Mouse (Mus musculus): ENCODE measurements at regions not wholly inside any gene's neighbourhood (a gene's known extent, or its start where the extent isn't known, plus 50 kb on each side); places are given as distances from the start of the nearest gene placed in this dataset.
A peak's percentile ranks its signal among the peaks of the same experiment; 100 is the strongest.

DNA sequence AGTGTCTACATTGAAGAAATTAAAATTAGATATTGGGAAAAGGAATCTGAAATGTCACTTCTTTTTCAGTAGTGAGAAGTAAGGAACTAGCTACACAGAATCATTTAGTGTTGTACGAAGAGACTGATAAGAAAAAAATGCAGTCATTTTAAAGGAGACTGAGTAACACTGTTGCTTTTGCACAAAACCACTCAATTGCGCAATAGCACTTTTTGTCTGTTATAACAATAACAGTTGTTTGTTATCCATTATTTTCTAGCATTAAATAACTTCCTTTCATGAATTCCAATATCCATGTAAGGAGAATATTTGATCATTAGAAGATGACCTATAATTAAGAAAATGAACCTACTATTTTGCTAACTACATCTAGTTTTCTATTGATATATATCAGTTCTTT, 790.8 kb downstream of the Slitrk1 start:
- Histone ChIP-seq H3K4me2 (no peak overlapping the region), H3K4me3 (no peak overlapping the region), H3K9ac (no peak overlapping the region), H3K4me1 (replicated peaks) (no peaks in the 10 kb centered on the region), H3K27me3 (no peaks in the 10 kb centered on the region), H3K9me3 (no peaks in the 10 kb centered on the region), H3K36me3 (no peaks in the 10 kb centered on the region), H3K27ac (replicated peaks) (no peak overlapping the region)
- WGBS, result 90% methylated on average over 2 of the region's 2 CpGs
- ATAC-seq (ENCODE audit: low read depth), result no peak

GRCm38 (mm10) chr14:108105009-108105408, 808.9 kb downstream of the Slitrk1 start:
- H3K36me3 ChIP-seq, result no peaks in the 10 kb centered on the region
- no peaks in the 10 kb centered on the region for H3K4me1 ChIP-seq (replicated peaks)
- 80% methylated on average over 2 of the region's 2 CpGs for WGBS
- H3K27me3 ChIP-seq, result no peaks in the 10 kb centered on the region
- H3K9ac ChIP-seq, result no peak overlapping the region
- no peak overlapping the region for H3K4me3 ChIP-seq
- H3K9me3 ChIP-seq, result no peaks in the 10 kb centered on the region
- H3K4me2 ChIP-seq, result no peak overlapping the region
- H3K27ac ChIP-seq (replicated peaks), result no peak overlapping the region
- no peak for ATAC-seq (ENCODE audit: low read depth)

GRCm38 (mm10) chr14:108090965-108091364, 823.0 kb downstream of the Slitrk1 start:
- Histone ChIP-seq H3K27me3 (no peaks in the 10 kb centered on the region), H3K9ac (no peak overlapping the region), H3K4me3 (no peak overlapping the region), H3K4me2 (no peak overlapping the region), H3K27ac (replicated peaks) (no peak overlapping the region), H3K4me1 (replicated peaks) (no peaks in the 10 kb centered on the region), H3K9me3 (no peaks in the 10 kb centered on the region; the same call in 1 of the 2 replicates), H3K36me3 (no peaks in the 10 kb centered on the region)
- 90% methylated on average over 2 of the region's 2 CpGs for WGBS
- ATAC-seq (ENCODE audit: low read depth), result no peak

GRCm38 (mm10) chr14:108049997-108050396, 864.0 kb downstream of the Slitrk1 start:
- Histone ChIP-seq H3K9ac (no peak overlapping the region), H3K9me3 (no peaks in the 10 kb centered on the region), H3K27ac (replicated peaks) (no peak overlapping the region), H3K4me1 (replicated peaks) (no peaks in the 10 kb centered on the region), H3K27me3 (no peaks in the 10 kb centered on the region), H3K36me3 (no peaks in the 10 kb centered on the region), H3K4me2 (no peak overlapping the region), H3K4me3 (no peak overlapping the region)
- WGBS, result 52% methylated on average over 2 of the region's 2 CpGs
- ATAC-seq (ENCODE audit: low read depth), result peak; percentile 81

- H3K4me2 ChIP-seq, result no peak overlapping the region
- WGBS, result 97% methylated on average over 1 of the region's 1 CpGs
- no peaks in the 10 kb centered on the region for H3K4me1 ChIP-seq (replicated peaks)
- H3K9ac ChIP-seq, result no peak overlapping the region
- no peaks in the 10 kb centered on the region for H3K27me3 ChIP-seq
- H3K4me3 ChIP-seq, result no peak overlapping the region
- no peaks in the 10 kb centered on the region for H3K9me3 ChIP-seq
- no peak overlapping the region for H3K27ac ChIP-seq (replicated peaks)
- no peaks in the 10 kb centered on the region for H3K36me3 ChIP-seq
- no peak for ATAC-seq (ENCODE audit: low read depth)
These were observed 878.0 kb downstream of the Slitrk1 start for GRCm38 (mm10) chr14:108035959-108036358.

DNA sequence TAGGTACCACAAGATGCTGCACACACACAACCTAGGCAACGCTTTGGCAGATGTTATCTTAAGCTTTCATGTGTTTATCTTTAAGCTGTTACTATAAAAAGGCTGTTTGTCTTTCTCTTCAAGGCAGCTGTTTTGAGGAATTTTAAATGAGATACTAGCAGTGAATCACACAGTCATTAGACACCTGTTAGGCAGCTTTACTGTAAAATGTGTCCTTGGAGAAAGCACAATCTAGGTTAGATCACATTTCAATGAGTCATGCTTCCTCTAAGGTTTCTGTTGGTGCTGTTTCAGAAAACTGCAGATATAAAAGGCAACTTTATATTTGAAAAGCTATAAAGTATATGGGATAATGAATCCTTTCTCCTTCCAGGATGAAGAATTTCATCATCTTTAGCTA, 879.8 kb downstream of the Slitrk1 start:
- Histone ChIP-seq H3K4me3 (no peak overlapping the region), H3K36me3 (no peaks in the 10 kb centered on the region), H3K9me3 (no peaks in the 10 kb centered on the region), H3K27me3 (no peaks in the 10 kb centered on the region), H3K27ac (replicated peaks) (no peak overlapping the region), H3K4me1 (replicated peaks) (no peaks in the 10 kb centered on the region), H3K9ac (no peak overlapping the region), H3K4me2 (no peak overlapping the region)
- WGBS, result 78% methylated on average over 1 of the region's 1 CpGs
- ATAC-seq (ENCODE audit: low read depth), result no peak

GRCm38 (mm10) chr14:108022551-108022950, 891.4 kb downstream of the Slitrk1 start:
- Histone ChIP-seq H3K4me1 (replicated peaks) (no peaks in the 10 kb centered on the region), H3K4me3 (no peak overlapping the region), H3K27me3 (no peaks in the 10 kb centered on the region), H3K36me3 (no peaks in the 10 kb centered on the region), H3K27ac (replicated peaks) (no peak overlapping the region), H3K4me2 (no peak overlapping the region), H3K9me3 (no peaks in the 10 kb centered on the region), H3K9ac (no peak overlapping the region)
- ATAC-seq (ENCODE audit: low read depth), result no peak
- 71% methylated on average over 3 of the region's 3 CpGs for WGBS

DNA sequence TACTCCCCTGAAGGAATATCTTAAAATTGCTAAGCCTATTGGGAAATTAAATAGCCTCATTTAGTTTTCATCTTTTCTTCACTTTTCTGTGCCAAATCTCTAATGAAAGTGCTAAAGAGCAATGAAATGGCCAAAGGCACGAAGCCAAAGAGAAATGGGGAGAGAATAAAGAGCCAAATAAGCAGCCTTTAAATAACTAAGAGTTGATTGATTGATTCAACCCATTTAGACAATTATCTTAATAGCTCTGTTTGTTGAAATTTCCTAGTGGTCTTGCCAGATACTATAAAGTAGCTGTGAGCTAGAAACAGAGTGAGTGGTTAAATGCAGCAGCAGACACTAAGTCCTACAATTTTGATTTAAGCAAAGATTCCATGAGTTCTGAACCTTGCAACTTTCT, 891.9 kb downstream of the Slitrk1 start:
- Histone ChIP-seq H3K27ac (replicated peaks) (no peak overlapping the region), H3K27me3 (no peaks in the 10 kb centered on the region), H3K4me2 (no peak overlapping the region), H3K9ac (no peak overlapping the region), H3K36me3 (no peaks in the 10 kb centered on the region), H3K9me3 (no peaks in the 10 kb centered on the region), H3K4me3 (no peak overlapping the region), H3K4me1 (replicated peaks) (no peaks in the 10 kb centered on the region)
- no peak for ATAC-seq (ENCODE audit: low read depth)
- 31% methylated on average over 1 of the region's 1 CpGs for WGBS

GRCm38 (mm10) chr14:108021331-108021730, 892.6 kb downstream of the Slitrk1 start:
- Histone ChIP-seq H3K27ac (replicated peaks) (no peak overlapping the region), H3K4me2 (no peak overlapping the region), H3K9me3 (no peaks in the 10 kb centered on the region), H3K9ac (no peak overlapping the region), H3K36me3 (no peaks in the 10 kb centered on the region), H3K27me3 (no peaks in the 10 kb centered on the region), H3K4me3 (no peak overlapping the region), H3K4me1 (replicated peaks) (no peaks in the 10 kb centered on the region)
- 90% methylated on average over 7 of the region's 7 CpGs for WGBS
- ATAC-seq (ENCODE audit: low read depth), result no peak

- Histone ChIP-seq H3K4me3 (no peak overlapping the region), H3K9ac (no peak overlapping the region), H3K4me1 (replicated peaks) (no peaks in the 10 kb centered on the region), H3K9me3 (no peaks in the 10 kb centered on the region), H3K27me3 (no peaks in the 10 kb centered on the region), H3K27ac (replicated peaks) (no peak overlapping the region), H3K36me3 (no peaks in the 10 kb centered on the region), H3K4me2 (no peak overlapping the region)
- no peak for ATAC-seq (ENCODE audit: low read depth)
These were observed 926.1 kb downstream of the Slitrk1 start for GRCm38 (mm10) chr14:107987752-107988285.

- H3K4me3 ChIP-seq, result no peak overlapping the region
- no peak overlapping the region for H3K4me2 ChIP-seq
- H3K27ac ChIP-seq (replicated peaks), result no peak overlapping the region
- no peaks in the 10 kb centered on the region for H3K4me1 ChIP-seq (replicated peaks)
- H3K9me3 ChIP-seq, result no peaks in the 10 kb centered on the region
- no peak overlapping the region for H3K9ac ChIP-seq
- 92% methylated on average over 3 of the region's 3 CpGs for WGBS
- no peaks in the 10 kb centered on the region for H3K36me3 ChIP-seq
- no peaks in the 10 kb centered on the region for H3K27me3 ChIP-seq
- no peak for ATAC-seq (ENCODE audit: low read depth)
These were observed 935.8 kb downstream of the Slitrk1 start for GRCm38 (mm10) chr14:107978141-107978540.

- Histone ChIP-seq H3K4me1 (replicated peaks) (no peaks in the 10 kb centered on the region), H3K9me3 (no peaks in the 10 kb centered on the region), H3K9ac (no peak overlapping the region), H3K4me3 (no peak overlapping the region), H3K36me3 (no peaks in the 10 kb centered on the region), H3K27ac (replicated peaks) (no peak overlapping the region), H3K27me3 (no peaks in the 10 kb centered on the region), H3K4me2 (no peak overlapping the region)
- 80% methylated on average over 1 of the region's 1 CpGs for WGBS
- ATAC-seq (ENCODE audit: low read depth), result no peak
These were observed 961.9 kb downstream of the Slitrk1 start for GRCm38 (mm10) chr14:107952076-107952475.

DNA sequence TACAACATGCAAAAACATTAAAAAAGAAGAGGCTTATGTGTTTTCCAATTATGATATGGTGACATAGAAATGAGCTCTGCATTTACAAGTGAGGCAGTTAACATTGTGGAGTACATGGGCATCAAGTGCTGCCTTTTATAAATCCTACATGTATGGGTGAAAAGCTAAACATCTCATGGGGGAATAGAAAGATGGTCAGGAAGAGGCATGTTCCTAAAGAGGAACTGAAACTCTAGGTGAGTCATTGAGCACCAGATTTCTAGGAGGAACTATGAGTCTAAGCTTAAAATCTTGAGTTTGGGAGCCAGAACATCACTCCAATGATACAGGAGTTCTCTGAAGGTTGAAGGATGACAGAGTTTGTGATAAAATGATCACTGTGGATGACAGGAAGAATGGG, 1010.2 kb downstream of the Slitrk1 start:
- H3K36me3 ChIP-seq, result no peaks in the 10 kb centered on the region
- ATAC-seq (ENCODE audit: low read depth), result no peak
- no peaks in the 10 kb centered on the region for H3K27me3 ChIP-seq
- no peaks in the 10 kb centered on the region for H3K4me1 ChIP-seq (replicated peaks)
- no peak overlapping the region for H3K4me3 ChIP-seq
- H3K9ac ChIP-seq, result no peak overlapping the region
- H3K9me3 ChIP-seq, result no peaks in the 10 kb centered on the region
- H3K4me2 ChIP-seq, result no peak overlapping the region
- H3K27ac ChIP-seq (replicated peaks), result no peak overlapping the region

All from neural tube, embryonic 13.5 days (tissue).